Mouse (Mus musculus) liver, embryonic 14.5 days (tissue): ENCODE measurements at regions not wholly inside any gene's neighbourhood (a gene's known extent, or its start where the extent isn't known, plus 50 kb on each side); places are given as distances from the start of the nearest gene placed in this dataset.

Experiments used
- ATAC-seq: fragments of 200-750 bp; cut with Nextera tagmentation; 2 replicates; pipeline ENCODE4 v1.8.0; 2017; ENCODE audit warnings: moderate number of reproducible peaks, mild to moderate bottlenecking, moderate library complexity; ENCODE audit not compliant: insufficient read depth
- DNase-seq, 3 experiments: peaks; one replicate each; pipeline ENCODE4 v3.0.0-alpha.2; 2012 to 2013; ENCODE audit warnings: low read depth in 3 of 3, low spot score in 3 of 3
- H3K27ac ChIP-seq: fragments of 300-500 bp; sonication (generic); 2 replicates; pipeline ENCODE4 v1.5.1; 2014; ENCODE audit warnings: moderate library complexity, mild to moderate bottlenecking, control low read depth, inconsistent platforms
- H3K27me3 ChIP-seq: fragments of 300-500 bp; sonication (generic); 2 replicates; pipeline ENCODE4 v1.6.1; 2014; ENCODE audit warnings: mild to moderate bottlenecking, low read length, moderate library complexity; ENCODE audit not compliant: control insufficient read depth, insufficient read depth
- H3K36me3 ChIP-seq: fragments of 300-500 bp; sonication (generic); replicated peaks from 2 replicates; pipeline ENCODE4 v1.6.1; 2014; ENCODE audit warnings: low read depth; ENCODE audit not compliant: control insufficient read depth, insufficient read depth
- H3K4me1 ChIP-seq, 2 experiments: fragments of 200-500 bp in 1 of 2; fragments of 300-500 bp in 1 of 2; sonication (generic) in 1 of 2; replicated peaks; 2 replicates each; pipeline ENCODE4 v1.6.1; 2012 to 2014; ENCODE audit warnings: antibody characterized with exemption in 1 of 2, inconsistent platforms in 1 of 2, low read length in 1 of 2; ENCODE audit not compliant: control insufficient read depth in 2 of 2, insufficient read depth in 2 of 2
- H3K4me2 ChIP-seq: fragments of 300-500 bp; sonication (generic); 2 replicates; pipeline ENCODE4 v1.6.1; 2014; ENCODE audit warnings: low read depth, mild to moderate bottlenecking, control low read depth, moderate library complexity
- H3K4me3 ChIP-seq, 2 experiments: fragments of 200-500 bp in 1 of 2; fragments of 300-500 bp in 1 of 2; sonication (generic) in 1 of 2; 2 replicates each; pipeline ENCODE4 v1.5.1; 2012 to 2014; ENCODE audit warnings: low read depth in 2 of 2, low read length in 2 of 2, mild to moderate bottlenecking in 2 of 2, control low read depth in 1 of 2, inconsistent platforms in 1 of 2, moderate library complexity in 1 of 2; ENCODE audit not compliant: insufficient read depth in 1 of 2
- H3K9ac ChIP-seq: fragments of 300-500 bp; sonication (generic); replicated peaks from 2 replicates; pipeline ENCODE4 v1.6.1; 2014; ENCODE audit warnings: mild to moderate bottlenecking, control low read depth, moderate library complexity
- H3K9me3 ChIP-seq: fragments of 300-500 bp; sonication (generic); 2 replicates; pipeline ENCODE4 v1.6.1; 2016; ENCODE audit warnings: low read length, mixed read lengths; ENCODE audit not compliant: control insufficient read depth
- CTCF ChIP-seq: IDR thresholded peaks from 2 replicates; pipeline ENCODE4 v1.5.1; 2016; ENCODE audit warnings: antibody characterized with exemption, low read depth, control low read depth
- EP300 ChIP-seq: IDR thresholded peaks from 2 replicates; pipeline ENCODE4 v1.6.1; 2016; ENCODE audit warnings: antibody characterized with exemption, low read depth
- WGBS: fragments of 180-500 bp; shearing (Covaris S2); extraction: QIAGEN DNeasy Blood & Tissue Kit; methylation state at CpG from one replicate; pipeline ENCODE4 v1.1.7; 2014; ENCODE audit not compliant: insufficient replicate concordance; 5-methylcytosine and 5-hydroxymethylcytosine counted together

DNA sequence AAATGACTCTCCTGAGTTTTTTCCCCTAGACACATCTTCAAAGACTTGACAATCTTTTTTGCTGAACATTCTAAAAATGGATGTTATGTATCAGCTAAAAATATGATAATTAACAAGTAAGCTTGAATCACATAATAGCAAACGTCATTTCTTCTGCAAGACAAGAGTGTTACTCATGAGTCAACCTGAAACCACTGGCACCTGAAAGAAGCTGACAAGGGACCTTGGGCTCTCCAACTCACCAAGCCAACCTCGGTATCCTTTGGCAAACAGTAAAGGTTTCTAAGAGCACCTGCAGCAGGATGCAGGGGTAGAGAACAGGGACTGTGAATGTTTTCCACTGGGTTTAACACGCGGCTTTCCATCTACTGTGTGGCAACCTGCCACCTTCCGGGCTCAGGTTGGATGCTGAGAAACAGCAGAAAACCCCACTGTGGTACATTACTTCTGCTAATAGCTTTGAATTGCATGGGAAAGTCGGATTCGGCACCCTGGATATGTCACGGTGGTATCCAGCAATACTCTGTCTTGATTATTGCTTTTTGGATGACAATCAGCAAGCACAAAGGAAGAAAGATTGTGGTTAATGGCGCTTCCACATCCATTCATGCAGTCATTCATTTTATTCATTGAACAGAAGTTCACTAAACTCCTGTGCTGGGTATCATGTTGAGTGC lies 305.9 kb downstream of the Lpin1 start:
- no peak overlapping the region for H3K4me2 ChIP-seq
- H3K9me3 ChIP-seq: no peaks in the 10 kb centered on the region
- ATAC-seq (no peak), DNase-seq (no peak)
- 62% methylated on average over 9 of the region's 9 CpGs for WGBS
- no peaks in the 10 kb centered on the region for H3K27me3 ChIP-seq
- no peaks in the 10 kb centered on the region for H3K4me1 ChIP-seq
- no peak overlapping the region for H3K4me3 ChIP-seq
- H3K9ac ChIP-seq: no peak overlapping the region
- H3K27ac ChIP-seq: no peak overlapping the region
- TF ChIP-seq EP300 (no peak), CTCF (no peak)
- H3K36me3 ChIP-seq: no peaks in the 10 kb centered on the region

DNA sequence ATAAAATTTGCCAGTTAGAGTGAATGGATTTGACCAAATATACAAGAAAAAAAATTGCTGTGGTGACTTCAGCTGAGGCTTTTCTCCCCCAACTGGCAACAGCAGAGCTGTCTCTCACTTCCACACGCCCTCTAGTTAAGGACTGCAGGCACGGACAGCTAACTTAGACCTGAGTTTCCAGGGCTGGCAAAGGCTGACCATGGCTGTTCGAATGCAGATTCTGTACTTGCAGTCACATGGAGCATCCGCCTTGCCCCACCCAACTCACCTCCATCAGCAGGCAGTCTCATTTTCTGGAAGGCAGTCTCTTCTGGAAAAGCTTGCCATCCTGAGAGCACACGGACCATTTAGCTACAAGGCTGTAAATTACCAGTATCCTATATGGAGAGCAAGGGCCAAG lies 325.7 kb downstream of the Lpin1 start:
- no peak overlapping the region for H3K9ac ChIP-seq
- no peak for DNase-seq
- H3K9me3 ChIP-seq: no peaks in the 10 kb centered on the region
- H3K4me1 ChIP-seq: no peaks in the 10 kb centered on the region
- no peak for ATAC-seq
- H3K4me3 ChIP-seq: no peak overlapping the region
- H3K27me3 ChIP-seq: no peaks in the 10 kb centered on the region
- H3K27ac ChIP-seq: no peak overlapping the region
- TF ChIP-seq EP300: no peak
- TF ChIP-seq CTCF: no peak
- no peaks in the 10 kb centered on the region for H3K36me3 ChIP-seq
- H3K4me2 ChIP-seq: no peak overlapping the region
- 53% methylated on average over 5 of the region's 5 CpGs for WGBS

DNA sequence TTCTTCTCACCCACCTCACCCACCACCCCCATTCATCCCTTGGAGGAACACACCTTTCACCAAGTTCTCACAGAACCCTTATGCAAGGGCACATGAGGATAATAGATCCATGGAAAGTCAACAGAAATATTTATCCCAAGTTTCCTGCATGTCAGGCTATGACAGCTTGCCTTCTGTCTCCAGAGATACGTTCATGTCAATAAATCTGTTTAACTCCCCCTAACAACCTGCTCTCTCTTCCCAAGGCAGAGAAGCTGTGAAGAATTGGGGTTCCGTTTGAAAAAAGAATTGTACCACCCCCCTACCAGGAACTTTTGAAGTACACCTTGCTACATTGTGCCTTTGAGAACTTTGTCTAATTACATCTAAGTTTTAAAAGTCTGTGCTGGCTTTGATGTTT lies 331.6 kb downstream of the Lpin1 start:
- no peak overlapping the region for H3K4me2 ChIP-seq
- no peak for TF ChIP-seq CTCF
- ATAC-seq: no peak
- H3K27ac ChIP-seq: no peak overlapping the region
- no peaks in the 10 kb centered on the region for H3K36me3 ChIP-seq
- H3K4me3 ChIP-seq: no peak overlapping the region
- no peaks in the 10 kb centered on the region for H3K4me1 ChIP-seq
- 56% methylated on average over 2 of the region's 2 CpGs for WGBS
- DNase-seq: no peak
- no peaks in the 10 kb centered on the region for H3K9me3 ChIP-seq
- H3K27me3 ChIP-seq: no peaks in the 10 kb centered on the region
- no peak overlapping the region for H3K9ac ChIP-seq

DNA sequence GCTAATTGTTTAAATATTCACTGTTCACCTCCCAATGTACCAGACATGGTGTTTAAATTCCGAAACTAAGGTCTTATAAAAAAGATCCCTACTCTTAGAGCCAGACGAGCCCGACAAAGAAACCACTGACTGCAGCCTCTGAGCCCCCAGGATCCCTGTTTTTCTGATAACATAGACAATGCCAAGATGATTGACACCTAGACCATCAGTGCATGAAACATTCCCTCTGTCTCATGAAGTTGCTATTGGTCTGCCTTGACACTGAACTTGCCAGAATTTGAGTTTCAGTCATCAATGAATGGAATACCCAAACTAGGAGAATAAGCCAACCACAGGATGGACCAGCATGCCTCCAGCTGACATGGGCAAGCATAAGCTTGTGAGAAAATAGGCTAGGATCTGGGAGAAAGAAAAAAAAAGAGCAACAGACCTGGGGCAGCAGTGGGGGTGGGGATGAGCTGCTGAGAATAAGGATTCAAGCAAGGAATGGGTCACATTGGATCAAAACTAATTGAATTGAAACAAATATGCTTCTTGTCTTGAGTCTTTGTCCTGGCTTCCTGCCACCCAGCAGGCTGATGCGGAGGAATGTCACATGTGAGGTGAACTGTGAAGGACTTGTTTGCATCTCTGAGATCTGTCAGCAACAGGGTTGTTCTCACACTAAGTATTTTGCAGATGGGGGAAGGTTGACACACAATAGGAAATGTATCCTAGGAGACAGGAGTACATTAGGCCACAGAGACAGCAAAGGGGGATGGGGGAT lies 333.0 kb downstream of the Lpin1 start:
- Histone ChIP-seq H3K36me3 (no peaks in the 10 kb centered on the region), H3K4me1 (no peaks in the 10 kb centered on the region), H3K4me2 (no peak overlapping the region), H3K9me3 (no peaks in the 10 kb centered on the region), H3K27me3 (no peaks in the 10 kb centered on the region), H3K27ac (no peak overlapping the region), H3K9ac (no peak overlapping the region), H3K4me3 (no peak overlapping the region)
- ATAC-seq (no peak), DNase-seq (no peak)
- TF ChIP-seq EP300 (no peak), CTCF (no peak)
- WGBS: 42% methylated on average over 4 of the region's 4 CpGs

DNA sequence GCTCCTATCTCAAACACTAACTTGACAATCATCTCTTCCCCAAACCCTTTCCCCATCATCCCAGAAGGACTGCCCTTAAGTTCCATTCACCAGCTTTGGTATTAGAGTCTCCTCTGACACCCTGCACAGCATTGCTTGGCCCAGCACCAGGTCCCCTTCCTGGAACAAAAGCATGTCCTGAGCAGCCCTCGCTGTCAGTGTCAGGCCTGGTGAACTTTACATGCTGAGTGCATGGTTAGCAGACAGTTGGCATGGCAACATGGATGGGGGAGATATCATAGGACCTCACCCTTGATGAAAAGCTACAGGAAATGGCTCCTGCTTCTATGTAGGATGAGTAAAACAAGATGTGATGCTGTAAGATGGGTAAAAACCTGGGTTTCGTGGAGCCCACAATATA lies 333.6 kb downstream of the Lpin1 start:
- Histone ChIP-seq H3K9me3 (no peaks in the 10 kb centered on the region), H3K27me3 (no peaks in the 10 kb centered on the region), H3K4me3 (no peak overlapping the region), H3K4me1 (no peaks in the 10 kb centered on the region), H3K9ac (no peak overlapping the region), H3K36me3 (no peaks in the 10 kb centered on the region), H3K27ac (no peak overlapping the region), H3K4me2 (no peak overlapping the region)
- 41% methylated on average over 2 of the region's 2 CpGs for WGBS
- no peak for ATAC-seq
- TF ChIP-seq EP300 (no peak), CTCF (no peak)
- no peak for DNase-seq
